Mouse (Mus musculus) embryonic facial prominence, embryonic 12.5 days (tissue): ENCODE data around the gene Exoc4. TPM values are rescaled to one million over a fixed set of nuclear protein-coding genes. Genes with fewer than 3 reads are reported as not detected.

ENCODE experiments used
- ATAC-seq: fragments of 200-750 bp; cut with Nextera tagmentation; 2 replicates; pipeline ENCODE4 v1.8.0; 2017; ENCODE audit not compliant: insufficient number of reproducible peaks, insufficient read depth, low FRiP score, low TSS enrichment
- H3K27ac ChIP-seq: fragments of 300-500 bp; sonication (generic); 2 replicates; pipeline ENCODE4 v1.5.1; 2016; ENCODE audit warnings: mild to moderate bottlenecking
- H3K27me3 ChIP-seq: fragments of 300-500 bp; sonication (generic); 2 replicates; pipeline ENCODE4 v1.6.1; 2016; ENCODE audit warnings: mild to moderate bottlenecking, moderate library complexity
- H3K36me3 ChIP-seq: fragments of 300-500 bp; sonication (generic); 2 replicates; pipeline ENCODE4 v1.6.1; 2016; ENCODE audit warnings: mild to moderate bottlenecking
- H3K4me1 ChIP-seq: fragments of 300-500 bp; sonication (generic); 2 replicates; pipeline ENCODE4 v1.6.1; 2016
- H3K4me2 ChIP-seq: fragments of 300-500 bp; sonication (generic); replicated peaks from 2 replicates; pipeline ENCODE4 v1.6.1; 2016; ENCODE audit warnings: mild to moderate bottlenecking, moderate library complexity
- H3K4me3 ChIP-seq: fragments of 300-500 bp; sonication (generic); 2 replicates; pipeline ENCODE4 v1.5.1; 2016; ENCODE audit warnings: mild to moderate bottlenecking
- H3K9ac ChIP-seq: fragments of 300-500 bp; sonication (generic); 2 replicates; pipeline ENCODE4 v1.6.1; 2016; ENCODE audit warnings: mild to moderate bottlenecking, moderate library complexity
- H3K9me3 ChIP-seq: fragments of 300-500 bp; sonication (generic); 2 replicates; pipeline ENCODE4 v1.6.1; 2016; ENCODE audit warnings: mild to moderate bottlenecking, moderate library complexity
- WGBS: fragments of 180-500 bp; shearing (Covaris S2); methylation state at CpG from one replicate; pipeline ENCODE4 v1.1.7; 2016; 5-methylcytosine and 5-hydroxymethylcytosine counted together
- polyA plus RNA-seq: library from polyadenylated mRNA; unstranded; fragments of >200 nt; fragmentation: Nextera tagmentation; extraction: Ambion mirVana; gene quantifications from 2 replicates; pipeline ENCODE4 v1.2.1, GENCODE M21; 2016

The Exoc4 gene
- polyA plus RNA-seq, 1 experiment from 2014 or later = 39.1 TPM

DNA sequence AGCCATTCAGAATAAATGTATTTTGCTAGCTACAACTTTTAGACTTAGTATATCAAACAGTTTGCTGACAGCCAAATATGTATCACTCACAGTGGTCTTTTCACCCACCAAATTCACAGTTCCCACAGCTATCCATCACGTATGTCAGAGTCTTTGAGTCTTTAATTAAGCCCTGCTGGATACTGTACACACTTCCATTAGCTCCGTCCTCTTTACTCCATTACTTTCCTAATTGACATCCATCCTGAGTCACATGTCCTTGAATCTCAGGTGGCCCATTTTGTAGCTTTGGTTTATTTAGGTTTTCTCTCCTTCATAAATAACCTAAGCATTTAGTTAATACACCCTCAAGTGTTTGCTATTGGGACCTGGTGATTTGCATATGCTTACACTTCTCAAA is 714.2 kb downstream of the Exoc4 start:
- H3K27me3 ChIP-seq = no peaks in the 10 kb centered on the region
- no peak overlapping the region for H3K4me2 ChIP-seq
- no peak overlapping the region for H3K27ac ChIP-seq
- no peak overlapping the region for H3K9ac ChIP-seq
- peaks cover 7% of the 10 kb centered on the region for H3K4me1 ChIP-seq
- no peak overlapping the region for H3K4me3 ChIP-seq
- ATAC-seq = no peak
- WGBS = 59% methylated on average over 2 of the region's 2 CpGs
- H3K36me3 ChIP-seq = no peaks in the 10 kb centered on the region
- no peaks in the 10 kb centered on the region for H3K9me3 ChIP-seq

DNA sequence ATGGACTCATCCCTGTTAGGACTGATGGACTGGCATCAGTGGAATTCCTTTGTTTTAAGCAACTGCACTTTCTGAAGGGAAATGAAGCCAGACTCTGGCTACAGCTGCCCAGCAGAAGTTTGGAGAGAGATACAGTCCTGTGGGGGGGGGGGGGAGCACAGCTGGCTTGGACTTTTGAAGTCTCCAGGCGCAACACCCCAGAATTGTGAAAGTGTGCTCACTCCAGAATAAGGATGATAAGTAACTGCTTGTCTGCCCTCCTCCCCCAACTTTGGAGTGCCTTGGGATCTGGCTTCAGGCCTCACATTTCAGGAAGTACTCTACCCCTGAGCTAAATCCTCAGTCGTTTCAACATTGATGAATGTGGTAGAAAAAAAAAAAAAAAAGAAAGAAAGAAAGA is 716.7 kb downstream of the Exoc4 start:
- no peaks in the 10 kb centered on the region for H3K9me3 ChIP-seq
- H3K27ac ChIP-seq = peak overlapping the region; percentile 30; the same call in 1 of the 2 replicates
- H3K9ac ChIP-seq = no peak overlapping the region
- no peak for ATAC-seq
- H3K27me3 ChIP-seq = no peaks in the 10 kb centered on the region
- H3K4me2 ChIP-seq = no peak overlapping the region
- peaks cover 7% of the 10 kb centered on the region for H3K4me1 ChIP-seq
- H3K4me3 ChIP-seq = no peak overlapping the region
- H3K36me3 ChIP-seq = no peaks in the 10 kb centered on the region
- WGBS = 16% methylated on average over 2 of the region's 2 CpGs

DNA sequence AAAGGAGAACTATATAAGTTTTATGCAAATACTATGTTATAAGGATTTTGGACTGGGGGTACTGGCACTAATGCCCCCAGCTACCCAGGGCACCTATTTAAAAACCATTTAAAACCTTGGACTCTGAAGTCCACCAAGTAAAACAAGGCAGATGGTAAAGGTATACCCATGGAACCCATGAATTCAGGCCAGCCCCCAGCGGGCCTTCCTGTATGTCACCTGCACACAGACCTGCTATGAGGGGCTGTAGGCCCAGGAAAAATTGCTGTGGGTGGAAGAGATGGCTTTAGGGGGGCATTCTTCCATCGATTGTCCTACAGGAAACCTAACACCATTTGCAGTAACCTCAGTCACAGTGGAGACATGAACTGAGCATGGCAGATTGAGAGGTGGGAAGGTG is 719.9 kb downstream of the Exoc4 start:
- H3K4me1 ChIP-seq = peaks cover 4% of the 10 kb centered on the region
- H3K4me3 ChIP-seq = no peak overlapping the region
- no peaks in the 10 kb centered on the region for H3K27me3 ChIP-seq
- no peaks in the 10 kb centered on the region for H3K9me3 ChIP-seq
- no peak for ATAC-seq
- no peak overlapping the region for H3K4me2 ChIP-seq
- no peak overlapping the region for H3K27ac ChIP-seq
- H3K36me3 ChIP-seq = no peaks in the 10 kb centered on the region
- WGBS = 76% methylated on average over 2 of the region's 2 CpGs
- H3K9ac ChIP-seq = no peak overlapping the region

DNA sequence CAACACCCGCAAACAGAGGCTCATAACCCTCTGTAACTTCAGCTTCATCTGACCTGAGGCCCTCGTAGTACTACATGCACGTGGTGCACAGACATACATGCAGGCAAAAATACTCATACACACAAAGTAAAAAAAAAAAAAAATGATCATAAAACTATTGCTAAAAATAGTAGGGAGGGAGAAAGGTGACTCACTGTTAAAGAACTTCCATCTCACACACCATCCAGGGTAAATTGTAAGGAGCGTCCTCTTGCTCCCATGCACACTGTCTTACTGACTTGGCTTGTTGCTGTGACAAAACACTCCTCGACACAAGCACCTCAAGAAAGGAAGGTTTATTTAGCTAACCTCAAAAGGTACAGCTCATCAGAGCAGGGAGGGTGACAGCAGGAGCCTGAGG is 723.9 kb downstream of the Exoc4 start:
- 83% methylated on average over 5 of the region's 5 CpGs for WGBS
- H3K9me3 ChIP-seq = no peaks in the 10 kb centered on the region
- no peak for ATAC-seq
- H3K36me3 ChIP-seq = no peaks in the 10 kb centered on the region
- no peak overlapping the region for H3K9ac ChIP-seq
- H3K27ac ChIP-seq = no peak overlapping the region
- H3K4me1 ChIP-seq = peaks cover 9% of the 10 kb centered on the region; the same call in 1 of the 2 replicates
- no peak overlapping the region for H3K4me3 ChIP-seq
- H3K27me3 ChIP-seq = no peaks in the 10 kb centered on the region
- H3K4me2 ChIP-seq = no peak overlapping the region

- Histone ChIP-seq H3K36me3 (no peaks in the 10 kb centered on the region), H3K9me3 (no peaks in the 10 kb centered on the region), H3K27me3 (no peaks in the 10 kb centered on the region), H3K4me3 (no peak overlapping the region), H3K27ac (no peak overlapping the region), H3K4me2 (no peak overlapping the region), H3K4me1 (peaks cover 17% of the 10 kb centered on the region; the same call in 1 of the 2 replicates), H3K9ac (no peak overlapping the region)
- WGBS = 77% methylated on average over 10 of the region's 10 CpGs
- no peak for ATAC-seq
These were observed 727.7 kb downstream of the Exoc4 start for GRCm38 (mm10) chr6:33976576-33976975.

GRCm38 (mm10) chr6:33977448-33977847 is 728.6 kb downstream of the Exoc4 start:
- H3K9me3 ChIP-seq = no peaks in the 10 kb centered on the region
- no peak overlapping the region for H3K4me3 ChIP-seq
- no peak overlapping the region for H3K9ac ChIP-seq
- H3K4me1 ChIP-seq = peaks cover 17% of the 10 kb centered on the region; the same call in 1 of the 2 replicates
- H3K27ac ChIP-seq = 0 out of 2 replicates have a peak overlapping the region, but pooled peaks have one; percentile 41
- no peak overlapping the region for H3K4me2 ChIP-seq
- H3K36me3 ChIP-seq = no peaks in the 10 kb centered on the region
- no peaks in the 10 kb centered on the region for H3K27me3 ChIP-seq
- ATAC-seq = no peak
- 37% methylated on average over 4 of the region's 4 CpGs for WGBS

DNA sequence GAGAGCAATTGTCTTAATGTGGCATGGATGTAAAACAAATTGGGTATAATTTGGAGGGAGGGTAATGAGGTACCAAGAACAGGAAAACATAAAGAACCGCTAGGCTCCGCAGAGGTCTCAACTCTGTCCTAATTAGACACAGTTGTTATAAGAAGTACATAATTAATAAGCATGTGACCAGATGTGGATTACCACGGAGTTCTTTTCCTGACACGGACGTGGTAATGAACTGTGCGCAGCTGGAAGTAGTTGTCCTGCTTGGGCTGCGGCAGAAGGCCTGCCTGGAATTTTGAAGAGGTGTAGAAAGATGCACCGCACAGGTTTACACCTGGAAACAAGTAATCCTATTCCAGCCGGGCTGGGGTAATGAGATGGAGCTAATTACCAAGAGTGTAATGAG is 729.0 kb downstream of the Exoc4 start:
- H3K4me2 ChIP-seq = no peak overlapping the region
- no peak overlapping the region for H3K9ac ChIP-seq
- H3K27ac ChIP-seq = no peak overlapping the region
- WGBS = 36% methylated on average over 9 of the region's 9 CpGs
- peaks cover 17% of the 10 kb centered on the region; the same call in 1 of the 2 replicates for H3K4me1 ChIP-seq
- H3K9me3 ChIP-seq = no peaks in the 10 kb centered on the region
- no peaks in the 10 kb centered on the region for H3K36me3 ChIP-seq
- peak; percentile 22; the same call in 1 of the 2 replicates for ATAC-seq
- no peaks in the 10 kb centered on the region for H3K27me3 ChIP-seq
- H3K4me3 ChIP-seq = no peak overlapping the region

- Histone ChIP-seq H3K27me3 (no peaks in the 10 kb centered on the region), H3K4me1 (peaks cover 9% of the 10 kb centered on the region; the same call in 1 of the 2 replicates), H3K4me2 (no peak overlapping the region), H3K27ac (no peak overlapping the region), H3K9ac (no peak overlapping the region), H3K36me3 (no peaks in the 10 kb centered on the region), H3K9me3 (no peaks in the 10 kb centered on the region), H3K4me3 (no peak overlapping the region)
- 86% methylated on average over 9 of the region's 9 CpGs for WGBS
- ATAC-seq = no peak
These were observed 733.8 kb downstream of the Exoc4 start for GRCm38 (mm10) chr6:33982709-33983108.

DNA sequence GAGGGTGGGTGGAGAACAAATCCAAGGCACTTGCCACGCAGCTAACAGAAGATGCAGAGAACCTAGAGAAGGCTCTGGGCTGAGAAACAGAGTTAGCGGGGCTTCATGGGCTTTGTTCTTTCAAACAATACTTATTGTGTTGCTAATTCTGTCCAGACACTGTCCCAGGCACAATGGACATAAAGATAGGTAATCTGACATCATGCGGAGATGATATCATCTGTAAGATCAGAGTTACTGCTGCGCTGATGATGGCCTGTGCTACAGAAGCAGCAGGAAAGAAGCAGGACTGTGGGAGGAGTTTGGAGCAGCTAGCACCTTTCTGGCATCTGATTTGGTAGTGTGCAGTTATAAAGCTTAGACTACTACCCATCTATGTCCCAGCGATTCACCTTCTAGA is 738.2 kb downstream of the Exoc4 start:
- H3K4me3 ChIP-seq = no peak overlapping the region
- H3K9me3 ChIP-seq = no peaks in the 10 kb centered on the region
- H3K4me1 ChIP-seq = no peaks in the 10 kb centered on the region
- no peaks in the 10 kb centered on the region for H3K36me3 ChIP-seq
- no peak overlapping the region for H3K27ac ChIP-seq
- no peak overlapping the region for H3K4me2 ChIP-seq
- WGBS = 80% methylated on average over 5 of the region's 5 CpGs
- ATAC-seq = no peak
- H3K27me3 ChIP-seq = no peaks in the 10 kb centered on the region
- no peak overlapping the region for H3K9ac ChIP-seq

- H3K9ac ChIP-seq = no peak overlapping the region
- no peaks in the 10 kb centered on the region for H3K4me1 ChIP-seq
- no peaks in the 10 kb centered on the region for H3K9me3 ChIP-seq
- 43% methylated on average over 24 of the region's 24 CpGs for WGBS
- H3K4me3 ChIP-seq = no peak overlapping the region
- no peaks in the 10 kb centered on the region for H3K36me3 ChIP-seq
- no peak overlapping the region for H3K4me2 ChIP-seq
- no peaks in the 10 kb centered on the region for H3K27me3 ChIP-seq
- H3K27ac ChIP-seq = no peak overlapping the region
- ATAC-seq = no peak
These were observed 743.5 kb downstream of the Exoc4 start for GRCm38 (mm10) chr6:33992213-33993034.

DNA sequence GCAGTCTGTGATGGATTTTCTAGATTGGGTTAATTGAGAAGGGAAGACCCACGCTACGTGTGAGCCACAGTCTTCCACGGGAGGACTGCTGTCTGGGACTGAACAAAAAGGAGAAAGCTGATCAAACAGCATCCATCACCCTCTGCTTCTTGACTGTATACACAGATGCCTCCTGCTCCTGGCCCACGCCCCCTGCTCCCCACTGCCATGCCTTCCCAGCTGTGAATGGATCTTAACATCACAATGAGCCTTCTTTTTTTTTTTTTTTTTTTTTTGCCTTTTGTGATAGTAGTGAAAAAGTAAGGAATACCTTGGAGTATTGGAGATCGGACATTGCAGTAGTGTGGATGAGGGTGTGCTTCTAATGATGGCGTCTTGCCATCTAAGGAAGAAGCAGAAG is 745.0 kb downstream of the Exoc4 start:
- ATAC-seq = no peak
- H3K9ac ChIP-seq = no peak overlapping the region
- no peak overlapping the region for H3K4me2 ChIP-seq
- H3K9me3 ChIP-seq = no peaks in the 10 kb centered on the region
- WGBS = 68% methylated on average over 6 of the region's 6 CpGs
- no peaks in the 10 kb centered on the region for H3K27me3 ChIP-seq
- no peaks in the 10 kb centered on the region for H3K36me3 ChIP-seq
- H3K27ac ChIP-seq = no peak overlapping the region
- H3K4me1 ChIP-seq = no peaks in the 10 kb centered on the region
- no peak overlapping the region for H3K4me3 ChIP-seq

- Histone ChIP-seq H3K27me3 (no peaks in the 10 kb centered on the region), H3K9me3 (no peaks in the 10 kb centered on the region), H3K4me3 (no peak overlapping the region), H3K9ac (no peak overlapping the region), H3K27ac (no peak overlapping the region), H3K4me1 (no peaks in the 10 kb centered on the region), H3K36me3 (no peaks in the 10 kb centered on the region), H3K4me2 (no peak overlapping the region)
- 54% methylated on average over 3 of the region's 4 CpGs for WGBS
- ATAC-seq = no peak
These were observed 749.7 kb downstream of the Exoc4 start for GRCm38 (mm10) chr6:33998590-33998989.
